Mouse (Mus musculus): ENCODE measurements around the gene Mrps2. TPM values are rescaled to one million over a fixed set of nuclear protein-coding genes. Genes with fewer than 3 reads are reported as not detected.
"Not testable (repeated sequence)": the region's sequence is repeated elsewhere in the genome, so short reads cannot be mapped to it uniquely, and the experiment has no call there.

The Mrps2 gene
- total RNA-seq, 4 experiments from 2014 or later, result 36.4 to 40.2 (median 37.6) TPM

GRCm38 (mm10) chr2:28472011-28472410 is 4.1 kb downstream of the Mrps2 start:
- DNase-seq (ENCODE audit: low spot score in 2 of 2), result not testable (repeated sequence)

GRCm38 (mm10) chr2:28477993-28478392 is 10.1 kb downstream of the Mrps2 start:
- DNase-seq (ENCODE audit: low spot score in 2 of 2), result not testable (repeated sequence)

- no peak for DNase-seq (ENCODE audit: low spot score in 2 of 2)
Observed at GRCm38 (mm10) chr2:28479208-28480204, 11.6 kb downstream of the Mrps2 start.

- no peak for DNase-seq (ENCODE audit: low spot score in 2 of 2)
Observed at GRCm38 (mm10) chr2:28483861-28484260, 16.0 kb downstream of the Mrps2 start.

GRCm38 (mm10) chr2:28494521-28494920 is 26.7 kb downstream of the Mrps2 start:
- no peak for DNase-seq (ENCODE audit: low spot score in 2 of 2)

- DNase-seq (ENCODE audit: low spot score in 2 of 2), result no peak
Observed at GRCm38 (mm10) chr2:28495207-28495756, 27.4 kb downstream of the Mrps2 start.

GRCm38 (mm10) chr2:28495801-28496595 is 28.1 kb downstream of the Mrps2 start:
- DNase-seq (ENCODE audit: low spot score in 2 of 2), result no peak

GRCm38 (mm10) chr2:28496671-28497070 is 28.8 kb downstream of the Mrps2 start, which contains the start of gene Gbgt1:
Gbgt1 (plus strand) TSS chr2:28496891.
- DNase-seq (ENCODE audit: low spot score in 2 of 2), result no peak

- no peak for DNase-seq (ENCODE audit: low spot score in 2 of 2)
Observed at GRCm38 (mm10) chr2:28497561-28497960, 29.7 kb downstream of the Mrps2 start.

GRCm38 (mm10) chr2:28498431-28498830 is 30.6 kb downstream of the Mrps2 start:
- no peak for DNase-seq (ENCODE audit: low spot score in 2 of 2)

- DNase-seq (ENCODE audit: low spot score in 2 of 2), result no peak
Observed at GRCm38 (mm10) chr2:28502987-28503386, 35.1 kb downstream of the Mrps2 start.

GRCm38 (mm10) chr2:28504676-28505075 is 36.8 kb downstream of the Mrps2 start:
- DNase-seq (ENCODE audit: low spot score in 2 of 2), result no peak

GRCm38 (mm10) chr2:28505795-28506194 is 37.9 kb downstream of the Mrps2 start, which contains the start of gene Gm10134:
Gm10134 (plus strand) TSS chr2:28506095.
- no peak for DNase-seq (ENCODE audit: low spot score in 2 of 2)

GRCm38 (mm10) chr2:28506291-28506690 is 38.4 kb downstream of the Mrps2 start:
- no peak for DNase-seq (ENCODE audit: low spot score in 2 of 2)

GRCm38 (mm10) chr2:28511600-28511999 is 43.7 kb downstream of the Mrps2 start:
- peak; percentile 1 to 3 for DNase-seq (ENCODE audit: low spot score in 2 of 2)

- DNase-seq (ENCODE audit: low spot score in 2 of 2), result peak in 1 of 2 experiments; percentile 12
Observed at GRCm38 (mm10) chr2:28512798-28513401, 45.0 kb downstream of the Mrps2 start, which contains the start of gene Ralgds. Ralgds (plus strand) TSS chr2:28513125.

GRCm38 (mm10) chr2:28513431-28514370 is 45.8 kb downstream of the Mrps2 start:
- peak in 1 of 2 experiments; percentile 17 for DNase-seq (ENCODE audit: low spot score in 2 of 2)

- DNase-seq (ENCODE audit: low spot score in 2 of 2), result peak; percentile 81 to 90
Observed at GRCm38 (mm10) chr2:28514489-28514888, 46.6 kb downstream of the Mrps2 start.

GRCm38 (mm10) chr2:28517206-28517909 is 49.5 kb downstream of the Mrps2 start:
- DNase-seq (ENCODE audit: low spot score in 2 of 2), result no peak
